Comparison of ENCODE assay signal across 26 mouse cellular contexts in genomic region chr1:120057674-120058430, GRCm38 (mm10). TPM values are rescaled to one million over a fixed set of nuclear protein-coding genes. Genes with fewer than 3 reads are reported as not detected.
DNase-seq lines count a peak whose midpoint lies in the region; ATAC-seq lines count a peak whose summit lies in the region.
"Had no signal": no experiment of that assay in that cellular context is flagged by ENCODE, and none has a peak within 500 bp of the region (broad histone marks: within the 10 kb centered on the region; RNA-seq: fewer than 3 reads in every experiment).

No protein-coding gene starts in this region.

- H3K4me2 ChIP-seq in kidney, embryonic 14.5 days (replicated peaks; ENCODE audit: low read depth, low read length), result no peak overlapping the region
- H3K4me2 ChIP-seq: embryonic facial prominence, embryonic 13.5 days; heart, embryonic 15.5 days; intestine, embryonic 15.5 days; limb, embryonic 12.5 days; liver, embryonic 12.5 days; midbrain, embryonic 12.5 days; neural tube, embryonic 12.5 days had no signal

- 47% methylated on average over 8 of the region's 8 CpGs for WGBS in kidney, embryonic 14.5 days

- ATAC-seq in kidney, embryonic 14.5 days (ENCODE audit: low FRiP score, low TSS enrichment), result peak; percentile 37; the same call in 1 of the 2 replicates
- ATAC-seq: forebrain, embryonic 16.5 days; hindbrain, embryonic 16.5 days; intestine, embryonic 15.5 days; liver, embryonic 12.5 days had no signal

- 0 out of 2 replicates have a peak, but pooled peaks cover 2% of the 10 kb centered on the region for H3K9me3 ChIP-seq in kidney, embryonic 14.5 days (ENCODE audit: control insufficient read depth, low read length)
- H3K9me3 ChIP-seq: embryonic facial prominence, embryonic 13.5 days; heart, embryonic 15.5 days; intestine, embryonic 15.5 days; liver, embryonic 12.5 days; midbrain, embryonic 12.5 days; neural tube, embryonic 12.5 days had no signal

- no peaks in the 10 kb centered on the region for H3K36me3 ChIP-seq in kidney, embryonic 14.5 days (ENCODE audit: control insufficient read depth, insufficient read depth, low read length)
- H3K36me3 ChIP-seq: embryonic facial prominence, embryonic 13.5 days; heart, embryonic 15.5 days; intestine, embryonic 15.5 days; limb, embryonic 12.5 days; liver, embryonic 12.5 days; midbrain, embryonic 12.5 days; neural tube, embryonic 12.5 days had no signal

- peak overlapping the region; percentile 12; the same call in 1 of the 2 replicates for H3K27ac ChIP-seq in kidney, embryonic 14.5 days (ENCODE audit: low read depth, low read length)
- H3K27ac ChIP-seq: embryonic facial prominence, embryonic 13.5 days; heart, embryonic 15.5 days; intestine, embryonic 15.5 days; limb, embryonic 12.5 days; liver, embryonic 12.5 days; midbrain, embryonic 12.5 days; neural tube, embryonic 12.5 days had no signal

- no peak overlapping the region for H3K9ac ChIP-seq in kidney, embryonic 14.5 days (ENCODE audit: low read depth, low read length)
- H3K9ac ChIP-seq: embryonic facial prominence, embryonic 13.5 days; heart, embryonic 15.5 days; intestine, embryonic 15.5 days; limb, embryonic 12.5 days; liver, embryonic 12.5 days; liver, postnatal 0 days; midbrain, embryonic 12.5 days; neural tube, embryonic 12.5 days had no signal

- no peak for DNase-seq in kidney, adult 18-20 months
- peak; percentile 35 for DNase-seq in lung, postnatal 10 days
- DNase-seq in lung, postnatal 36 days, result no peak
- DNase-seq in kidney, postnatal 14 days, result peak; percentile 58
- peak; percentile 63 for DNase-seq in yolk sac, embryonic 10.5 days (ENCODE audit: low spot score)
- no peak for DNase-seq in cerebellum, adult 18-20 months
- DNase-seq: adrenal gland, adult 2 months; B cell, adult 2 months; cerebellum, adult 8-10 months; cerebellum, postnatal 36 days; liver, postnatal 0 days; lung, postnatal 14 days; spleen, adult 18-20 months; thymus, adult 2 months; thymus, postnatal 36 days had no signal

- H3K4me1 ChIP-seq in kidney, embryonic 14.5 days (ENCODE audit: control insufficient read depth, insufficient read depth, low read length), result peaks cover 13% of the 10 kb centered on the region; the same call in 1 of the 2 replicates
- H3K4me1 ChIP-seq: intestine, embryonic 15.5 days; limb, embryonic 12.5 days; liver, embryonic 12.5 days; midbrain, embryonic 12.5 days; neural tube, embryonic 12.5 days had no signal

- no peak overlapping the region for H3K4me3 ChIP-seq in kidney, embryonic 14.5 days (ENCODE audit: low read length)
- H3K4me3 ChIP-seq: embryonic facial prominence, embryonic 13.5 days; heart, embryonic 15.5 days; intestine, embryonic 15.5 days; limb, embryonic 12.5 days; liver, embryonic 12.5 days; midbrain, embryonic 12.5 days; myocyte; neural tube, embryonic 12.5 days had no signal

- no peaks in the 10 kb centered on the region for H3K27me3 ChIP-seq in kidney, embryonic 14.5 days (ENCODE audit: control insufficient read depth, insufficient read depth, low read length)
- H3K27me3 ChIP-seq: embryonic facial prominence, embryonic 13.5 days; heart, embryonic 15.5 days; intestine, embryonic 15.5 days; limb, embryonic 12.5 days; liver, embryonic 12.5 days; midbrain, embryonic 12.5 days; neural tube, embryonic 12.5 days had no signal

RNA-seq across cellular contexts. Expression of gene Tmem37, which starts 16.0 kb away (rescaled TPM):
- polyA plus RNA-seq in kidney, embryonic 14.5 days (2014; fragmentation: Nextera tagmentation; extraction: Ambion mirVana), result 40.5 and 44.1 TPM in 2 replicates

RNA-seq across cellular contexts. Expression of gene Sctr, which starts 51.2 kb away (rescaled TPM):
- 0.34 and 0.40 TPM in 2 replicates for polyA plus RNA-seq in kidney, embryonic 14.5 days (2014; fragmentation: Nextera tagmentation; extraction: Ambion mirVana)
- polyA plus RNA-seq: embryonic facial prominence, embryonic 13.5 days; heart, embryonic 15.5 days; limb, embryonic 12.5 days; liver, embryonic 12.5 days had no signal

Comparison
In these comparisons a context has a peak if more than half of its experiments do, and no peak if none do; other contexts are left out.
1. DNase-seq: peak in lung, postnatal 10 days (single experiment), kidney, postnatal 14 days (single experiment) and yolk sac, embryonic 10.5 days (single experiment); none in kidney, adult 18-20 months (single experiment), lung, postnatal 36 days (single experiment) and cerebellum, adult 18-20 months (0 of 2).